Mouse (Mus musculus) heart, adult 2 months (tissue): ENCODE results near the gene Krtap9-5.

ENCODE experiments used
- CTCF ChIP-seq: fragments of 200-600 bp; IDR thresholded peaks from 2 replicates; pipeline ENCODE4 v1.8.1; 2022; ENCODE audit warnings: antibody characterized with exemption, mild to moderate bottlenecking, moderate library complexity
- EP300 ChIP-seq: fragments of 200-500 bp; IDR thresholded peaks from 2 replicates; pipeline ENCODE4 v1.6.1; 2011; ENCODE audit warnings: low read depth, low read length, control low read depth; ENCODE audit not compliant: insufficient read depth

DNA sequence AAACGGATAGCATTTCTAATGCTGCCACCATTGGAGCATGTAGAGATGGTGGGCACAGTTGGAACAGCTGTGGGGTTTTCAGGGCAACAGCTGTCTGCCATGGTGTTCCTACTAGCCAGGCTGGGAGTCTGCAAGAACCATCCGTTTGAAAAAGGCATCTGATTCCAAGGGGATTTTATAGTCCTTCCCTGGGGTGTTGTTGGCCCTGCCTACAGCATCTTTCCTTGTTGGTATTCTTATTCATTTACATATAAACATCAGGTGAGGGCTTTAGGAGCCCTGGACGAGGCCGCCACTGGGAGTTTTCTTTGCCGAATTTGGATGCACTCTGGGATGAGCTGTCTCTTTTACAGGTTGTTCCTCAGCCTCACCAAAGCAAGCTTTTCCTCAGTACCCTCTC lies 30.7 kb downstream of the Krtap9-5 start, which contains the start of gene Krtap29-1:
- TF ChIP-seq CTCF (no peak), EP300 (no peak)
